Mouse (Mus musculus) v-Abl transformed pro-B cells (cell line): ENCODE data around the gene Mum1l1.
"Not testable (repeated sequence)": the region's sequence is repeated elsewhere in the genome, so short reads cannot be mapped to it uniquely, and the experiment has no call there.

Source experiments
- in situ Hi-C, 2 experiments: fragments of 400-800 bp; cut with MboI; formaldehyde crosslinking; loops; one replicate each; pipeline ENCODE4 v1.15.1; 2025; ENCODE audit not compliant: unreplicated experiment in 2 of 2

Mum1l1 gene

GRCm38 (mm10) chrX:139209829-139210225, at the start of gene Mum1l1:
Gene Mum1l1 (plus strand): TSS chrX:139210042.
- in situ Hi-C loops: no loop called here

GRCm38 (mm10) chrX:139178928-139179327, 30.9 kb upstream of the Mum1l1 start, which contains the start of gene 4933428M09Rik:
Gene 4933428M09Rik (plus strand): TSS chrX:139179228.
- in situ Hi-C loops: loop anchor here in 1 of 2 experiments (25.0 kb wide), 1 partner anchor 483 kb away; no protein-coding TSS in a partner anchor

DNA sequence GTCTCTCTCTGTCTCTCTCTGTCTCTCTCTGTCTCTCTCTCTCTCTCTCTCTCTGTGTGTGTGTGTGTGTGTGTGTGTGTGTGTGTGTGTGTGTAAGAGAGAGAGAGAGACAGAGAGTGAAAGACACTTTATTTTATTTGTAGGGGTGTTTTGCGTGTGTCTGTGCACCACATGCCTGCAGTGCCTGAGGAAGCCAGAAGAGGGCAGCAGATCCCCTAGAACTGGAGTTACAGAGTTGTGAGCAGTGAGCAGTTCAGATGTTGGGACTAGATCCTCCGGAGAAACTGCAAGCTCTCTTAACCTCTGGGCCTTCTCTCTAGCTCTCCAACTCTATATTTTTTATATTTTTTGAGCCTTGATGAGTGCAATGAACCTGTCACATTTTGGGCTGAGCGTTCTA, 18.3 kb upstream of the Mum1l1 start:
- in situ Hi-C loops: loop anchor here in 1 of 2 experiments (25.0 kb wide), 1 partner anchor 471 kb away; no protein-coding TSS in a partner anchor

GRCm38 (mm10) chrX:139194572-139195279, 15.1 kb upstream of the Mum1l1 start:
- in situ Hi-C loops: loop anchor here in 1 of 2 experiments (25.0 kb wide), 1 partner anchor 468 kb away; no protein-coding TSS in a partner anchor

DNA sequence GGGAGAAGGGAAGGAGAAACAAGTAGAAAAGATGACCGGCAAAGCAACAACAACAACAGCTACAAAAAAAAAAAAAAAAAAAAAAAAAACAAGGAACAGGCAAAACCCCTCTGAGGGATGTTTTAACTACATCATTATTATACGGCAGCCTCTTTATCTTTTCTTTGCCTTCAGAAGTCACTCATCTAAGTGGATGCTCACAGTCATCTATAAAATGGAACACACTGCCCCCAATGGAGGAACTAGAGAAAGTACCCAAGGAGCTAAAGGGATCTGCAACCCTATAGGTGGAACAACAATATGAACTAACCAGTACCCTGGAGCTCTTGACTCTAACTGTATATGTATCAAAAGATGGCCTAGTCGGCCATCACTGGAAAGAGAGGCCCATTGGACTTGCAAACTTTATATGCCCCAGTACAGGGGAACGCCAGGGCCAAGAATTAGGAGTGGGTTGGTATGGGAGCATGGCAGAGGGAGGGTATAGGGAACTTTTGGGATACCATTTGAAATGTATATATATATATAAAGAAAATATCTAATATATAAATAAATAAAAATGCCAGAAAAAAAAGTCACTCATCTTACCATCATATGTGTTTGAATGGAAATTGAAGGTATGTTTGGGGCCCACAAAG, 532 bp upstream of the Mum1l1 start:
- in situ Hi-C loops: not testable (repeated sequence)

DNA sequence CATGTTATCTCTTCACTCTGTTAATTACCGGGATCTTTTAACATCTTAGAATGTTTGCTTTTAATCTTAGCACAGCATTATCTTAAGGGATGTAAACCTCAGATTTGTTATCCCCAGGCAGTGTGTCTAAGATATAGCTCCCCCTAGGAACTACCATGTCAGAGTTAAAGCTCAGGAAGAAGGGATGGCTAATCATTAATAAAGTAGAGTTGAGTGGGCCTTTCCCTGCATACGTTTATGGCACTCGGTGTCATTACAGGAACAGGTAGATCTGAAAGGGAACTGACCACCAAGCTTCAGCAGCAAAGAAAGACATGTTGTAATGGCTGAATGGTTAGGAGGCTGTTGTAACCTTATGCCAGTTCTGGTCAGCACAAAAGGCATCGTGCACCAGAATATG, 4.9 kb downstream of the Mum1l1 start:
- in situ Hi-C loops: no loop called here

DNA sequence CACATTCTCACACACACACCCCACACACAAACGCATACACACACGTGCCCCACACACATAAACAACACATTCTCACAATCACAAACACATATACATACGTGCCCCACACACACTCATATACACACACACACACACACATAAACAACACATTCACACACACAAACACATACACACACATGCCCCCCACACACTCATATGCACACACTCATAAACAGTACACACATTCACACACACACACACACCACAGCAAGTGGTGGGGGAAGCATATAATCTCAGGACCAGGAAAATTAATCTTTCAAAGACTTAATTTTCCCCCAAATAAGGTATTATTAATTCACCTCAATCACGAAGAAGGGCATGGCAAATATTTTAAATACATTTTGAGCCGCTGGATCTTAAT, 6.6 kb downstream of the Mum1l1 start:
- in situ Hi-C loops: no loop called here

DNA sequence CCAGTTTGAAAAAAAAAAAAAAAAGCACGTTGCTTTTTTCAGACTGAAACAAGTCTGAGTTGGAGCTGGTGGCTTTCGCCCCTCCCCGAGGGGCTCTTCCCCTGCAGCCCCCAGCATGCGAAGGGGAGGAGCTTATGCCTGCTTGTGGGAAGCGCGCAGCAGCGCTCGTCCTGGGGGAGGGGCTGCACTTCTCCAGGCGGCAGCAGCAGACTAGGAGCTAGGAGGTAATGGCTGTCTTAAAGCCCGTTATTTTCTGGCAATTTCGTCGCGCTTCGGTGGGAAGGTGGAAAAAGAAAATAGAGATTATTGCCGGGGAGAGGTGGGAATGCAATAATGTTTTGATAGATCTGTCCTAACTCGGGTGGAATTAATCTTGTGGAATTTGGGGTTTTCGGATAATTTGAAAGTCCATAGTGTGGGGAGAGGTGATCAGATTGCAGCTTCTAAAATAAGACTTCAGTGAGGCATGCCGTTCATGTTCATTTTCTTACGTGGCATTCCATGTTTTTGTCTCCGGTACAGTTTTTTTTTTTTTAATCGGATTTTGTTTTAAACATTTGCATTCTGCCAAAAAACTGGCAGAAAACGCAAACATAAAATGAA, 7.2 kb downstream of the Mum1l1 start:
- in situ Hi-C loops: no loop called here

DNA sequence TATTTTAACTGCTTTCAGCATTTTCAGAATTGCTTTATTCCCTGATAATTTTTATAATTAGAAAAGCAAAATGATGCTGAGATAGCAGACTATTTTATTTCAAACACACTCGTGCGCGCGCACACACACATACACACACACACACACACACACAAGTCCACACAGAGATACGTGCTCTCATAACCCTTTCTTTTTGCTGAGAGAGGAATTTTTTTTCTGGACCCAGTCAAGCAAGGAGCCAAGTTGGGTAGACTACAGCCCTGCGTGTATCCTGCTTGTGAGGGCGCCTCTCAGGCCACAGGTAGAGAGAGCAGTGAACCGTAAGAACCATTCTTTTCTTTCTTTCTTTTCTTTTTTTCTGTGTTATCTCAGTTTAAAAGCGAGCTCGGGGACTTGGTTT, 7.9 kb downstream of the Mum1l1 start:
- in situ Hi-C loops: no loop called here

- in situ Hi-C loops: no loop called here
These were observed 9.2 kb downstream of the Mum1l1 start for GRCm38 (mm10) chrX:139219017-139219416.

DNA sequence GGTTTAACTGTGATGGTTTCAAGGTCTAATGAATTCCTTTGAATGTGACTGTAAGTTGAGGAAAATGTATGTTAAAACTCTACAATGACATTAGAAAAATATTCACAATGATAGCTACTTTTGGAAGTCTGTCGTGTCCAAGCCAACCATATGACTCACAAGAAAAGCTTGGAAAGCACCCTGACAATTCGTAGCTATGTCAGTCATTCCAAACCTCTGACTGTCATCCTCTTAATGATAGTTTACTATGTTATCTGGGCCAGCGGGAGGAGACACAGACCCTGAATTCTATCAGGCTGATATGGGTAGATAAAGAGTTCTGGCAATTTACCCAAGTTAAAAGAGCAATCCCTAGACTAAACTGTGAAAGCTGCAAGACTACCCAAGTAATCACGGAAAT, 11.0 kb downstream of the Mum1l1 start:
- in situ Hi-C loops: no loop called here

GRCm38 (mm10) chrX:139221893-139222292, 12.1 kb downstream of the Mum1l1 start:
- in situ Hi-C loops: no loop called here

DNA sequence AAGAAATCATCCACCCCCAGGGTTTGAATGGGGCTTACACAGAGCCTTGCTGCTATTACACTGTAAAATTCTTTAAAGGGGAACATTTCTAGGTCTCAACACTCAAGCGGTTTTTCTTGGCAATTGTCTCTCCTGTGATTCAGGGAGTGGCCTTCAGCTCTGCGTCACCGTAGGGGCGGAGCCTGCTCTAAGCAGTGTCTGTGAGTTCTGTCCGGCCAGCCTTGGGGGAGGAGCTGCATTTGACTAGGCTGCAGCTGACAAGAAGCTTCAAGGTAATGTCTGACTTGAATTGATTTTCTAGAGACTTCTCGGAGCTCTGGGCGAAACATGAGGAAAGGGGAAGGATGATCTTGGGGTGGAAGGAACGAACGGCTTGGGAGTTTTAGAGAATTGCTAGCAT, 21.3 kb downstream of the Mum1l1 start:
- in situ Hi-C loops: no loop called here

DNA sequence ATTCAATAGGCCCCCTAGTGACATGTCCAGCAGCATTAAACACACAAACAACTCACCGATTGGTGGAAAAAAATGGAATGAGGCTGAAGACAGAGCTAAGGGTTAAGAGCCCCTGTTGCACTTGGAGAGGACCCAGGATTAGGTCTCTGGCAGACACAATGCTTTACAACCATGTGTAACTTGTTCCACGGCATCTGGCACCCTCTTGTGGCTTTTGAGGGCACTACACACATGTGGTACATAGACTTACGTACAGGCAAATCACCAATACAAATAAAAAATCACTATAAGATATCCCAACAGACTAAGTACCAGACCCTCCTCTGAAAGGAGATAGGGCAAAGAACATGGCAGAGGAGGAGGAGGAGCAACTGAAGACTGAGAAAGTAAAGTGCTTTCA, 37.5 kb downstream of the Mum1l1 start:
- in situ Hi-C loops: no loop called here

DNA sequence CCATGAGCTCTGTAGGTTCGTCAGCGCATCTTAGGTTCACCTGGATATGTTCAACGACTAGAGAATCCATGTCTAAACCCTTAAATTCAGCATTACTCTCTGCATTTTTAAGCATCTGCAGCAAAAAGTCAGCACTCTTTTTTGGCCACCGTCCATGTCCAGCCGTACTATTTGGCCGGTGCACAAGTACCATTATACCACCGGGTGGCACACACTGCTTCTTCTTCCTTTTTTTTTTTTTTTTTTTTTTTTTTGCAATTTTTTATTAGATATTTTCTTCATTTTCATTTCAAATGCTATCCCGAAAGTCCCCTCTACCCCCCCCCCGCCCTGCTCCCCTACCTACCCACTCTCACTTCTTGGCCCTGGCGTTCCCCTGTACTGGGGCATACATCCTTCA, 47.2 kb downstream of the Mum1l1 start:
- in situ Hi-C loops: no loop called here

DNA sequence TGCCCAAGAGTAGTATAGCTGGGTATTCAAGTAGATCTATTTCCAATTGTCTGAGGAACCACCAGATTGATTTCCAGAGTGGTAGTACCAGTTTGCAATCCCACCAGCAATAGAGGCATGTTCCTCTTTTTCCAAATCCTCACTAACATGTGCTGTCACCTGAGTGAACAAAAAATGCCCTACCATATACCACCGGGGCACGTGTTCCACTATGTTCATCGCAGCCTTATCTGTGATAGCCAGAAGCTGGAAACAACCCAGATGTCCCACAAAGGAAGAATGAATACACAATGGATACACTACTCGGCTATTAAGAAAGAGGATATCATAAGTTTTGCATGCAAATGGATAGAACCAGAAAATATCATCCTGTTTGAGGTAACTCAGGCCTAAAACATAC, 72.1 kb downstream of the Mum1l1 start:
- in situ Hi-C loops: no loop called here
